Mouse (Mus musculus) heart, embryonic 15.5 days (tissue): ENCODE data around the gene Stx8. TPM values are rescaled to one million over a fixed set of nuclear protein-coding genes. Genes with fewer than 3 reads are reported as not detected.

ENCODE experiments used
- ATAC-seq: fragments of 200-750 bp; cut with Nextera tagmentation; replicated peaks from 2 replicates; pipeline ENCODE4 v1.8.0; 2017; ENCODE audit warnings: low read depth, moderate TSS enrichment; ENCODE audit not compliant: insufficient number of reproducible peaks, insufficient read depth, low FRiP score
- H3K27ac ChIP-seq: fragments of 300-500 bp; sonication (generic); 2 replicates; pipeline ENCODE4 v1.5.1; 2015; ENCODE audit warnings: mild to moderate bottlenecking, inconsistent platforms
- H3K27me3 ChIP-seq: fragments of 300-500 bp; sonication (generic); 2 replicates; pipeline ENCODE4 v1.6.1; 2015; ENCODE audit warnings: inconsistent platforms
- H3K36me3 ChIP-seq: fragments of 300-500 bp; sonication (generic); 2 replicates; pipeline ENCODE4 v1.6.1; 2015; ENCODE audit warnings: mild to moderate bottlenecking, inconsistent platforms
- H3K4me1 ChIP-seq: fragments of 300-500 bp; sonication (generic); replicated peaks from 2 replicates; pipeline ENCODE4 v1.6.1; 2015; ENCODE audit warnings: inconsistent platforms
- H3K4me2 ChIP-seq: fragments of 300-500 bp; sonication (generic); 2 replicates; pipeline ENCODE4 v1.6.1; 2015; ENCODE audit warnings: inconsistent platforms, mild to moderate bottlenecking, moderate library complexity
- H3K4me3 ChIP-seq: fragments of 300-500 bp; sonication (generic); 2 replicates; pipeline ENCODE4 v1.5.1; 2015; ENCODE audit warnings: mild to moderate bottlenecking, inconsistent platforms
- H3K9ac ChIP-seq: fragments of 300-500 bp; sonication (generic); 2 replicates; pipeline ENCODE4 v1.6.1; 2015; ENCODE audit warnings: mild to moderate bottlenecking, inconsistent platforms
- H3K9me3 ChIP-seq: fragments of 300-500 bp; sonication (generic); replicated peaks from 2 replicates; pipeline ENCODE4 v1.6.1; 2016; ENCODE audit warnings: inconsistent platforms
- WGBS: fragments of 180-500 bp; shearing (Covaris S2); methylation state at CpG from one replicate; pipeline ENCODE4 v1.1.7; 2015; ENCODE audit warnings: mixed read lengths; 5-methylcytosine and 5-hydroxymethylcytosine counted together
- polyA plus RNA-seq: library from polyadenylated mRNA; unstranded; fragments of >200 nt; fragmentation: Nextera tagmentation; extraction: Ambion mirVana; gene quantifications from 2 replicates; pipeline ENCODE4 v1.2.1, GENCODE M21; 2015

The Stx8 gene
- polyA plus RNA-seq, 1 experiment from 2014 or later, result 61.7 TPM

DNA sequence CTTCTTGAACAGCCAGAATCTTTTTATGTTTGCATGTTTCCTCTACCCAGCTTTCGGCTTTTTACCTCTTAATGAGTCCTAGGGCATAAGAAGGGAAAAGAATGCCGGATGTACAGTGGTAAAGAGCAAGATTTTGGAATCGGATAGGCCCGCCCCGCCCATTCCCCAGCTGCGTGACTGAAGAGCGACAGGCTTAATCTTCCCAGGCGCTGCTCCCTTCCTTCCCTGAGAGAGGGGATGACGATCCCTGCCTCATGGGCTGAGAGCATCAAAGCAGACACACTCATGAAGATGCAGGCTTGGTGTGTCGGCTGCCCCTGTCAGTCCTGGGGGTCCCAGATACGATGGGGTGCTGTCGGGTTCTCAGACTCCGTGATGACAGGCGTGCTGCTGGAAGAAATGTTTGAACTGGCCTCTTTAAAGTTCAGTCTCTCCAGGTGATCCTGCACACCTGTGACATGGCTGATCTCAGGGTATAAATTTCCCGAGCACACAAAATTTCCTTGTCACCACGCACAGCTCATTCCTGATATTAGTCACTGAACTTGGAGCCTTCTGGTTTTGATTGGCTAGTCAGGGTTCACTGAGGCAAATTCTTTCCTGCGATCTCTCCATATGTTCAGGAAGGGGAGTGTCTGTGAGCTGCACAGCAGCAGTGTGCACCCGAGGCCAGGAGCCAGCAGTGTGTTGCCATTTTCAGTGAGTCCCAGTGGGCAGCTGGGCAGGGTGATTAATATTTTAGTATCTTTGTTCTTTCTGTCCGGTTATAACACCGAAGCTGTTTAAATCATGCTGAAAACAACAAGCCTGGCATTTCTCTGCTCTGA, 70.4 kb downstream of the Stx8 start:
- ATAC-seq, result no peak
- no peak overlapping the region for H3K27ac ChIP-seq
- H3K36me3 ChIP-seq, result no peaks in the 10 kb centered on the region
- no peaks in the 10 kb centered on the region for H3K27me3 ChIP-seq
- no peak overlapping the region for H3K4me3 ChIP-seq
- no peaks in the 10 kb centered on the region; the same call in 1 of the 2 replicates for H3K4me1 ChIP-seq
- no peak overlapping the region for H3K4me2 ChIP-seq
- 69% methylated on average over 20 of the region's 20 CpGs for WGBS
- no peak overlapping the region for H3K9ac ChIP-seq
- H3K9me3 ChIP-seq, result no peaks in the 10 kb centered on the region

DNA sequence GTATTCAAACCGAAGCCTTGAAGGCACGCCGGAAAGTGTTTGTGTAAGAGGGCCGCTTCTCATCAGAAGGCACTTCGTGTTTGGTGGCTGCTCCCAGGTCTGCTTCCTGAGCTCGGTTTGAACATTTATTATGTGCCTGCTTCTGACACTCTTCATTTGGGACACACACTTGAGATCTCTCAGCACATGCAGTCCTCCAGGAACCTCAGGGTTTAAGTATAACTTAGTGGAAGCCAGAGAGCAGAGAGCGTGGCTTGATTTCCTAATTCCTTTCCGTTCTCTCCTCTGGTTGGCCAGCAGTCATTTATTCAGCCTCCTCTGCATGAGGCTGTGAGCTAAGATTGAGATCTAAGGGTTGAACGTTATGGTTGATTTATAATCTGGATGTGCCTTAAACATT, 71.1 kb downstream of the Stx8 start:
- ATAC-seq, result no peak

DNA sequence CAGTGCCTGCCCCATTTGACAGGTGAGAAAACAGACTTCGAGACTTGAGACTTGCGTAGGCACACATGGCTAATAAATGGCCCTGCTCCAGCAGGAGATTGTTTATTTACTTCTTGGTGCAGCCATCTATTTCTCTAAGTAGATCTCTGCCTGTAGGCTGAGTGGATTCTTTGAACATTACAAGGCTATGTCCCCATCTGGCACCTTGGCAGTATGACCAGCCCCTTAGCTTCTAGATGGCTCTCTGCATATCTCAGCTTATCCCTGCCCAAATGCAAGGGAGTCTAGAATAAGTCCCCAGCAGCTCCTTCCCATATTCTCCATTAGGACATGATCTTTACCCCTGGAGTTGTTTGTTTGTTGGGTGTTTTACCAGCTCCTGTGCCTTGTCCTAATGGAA, 72.1 kb downstream of the Stx8 start:
- Histone ChIP-seq H3K9me3 (no peaks in the 10 kb centered on the region), H3K27me3 (no peaks in the 10 kb centered on the region), H3K36me3 (no peaks in the 10 kb centered on the region), H3K4me2 (no peak overlapping the region), H3K4me1 (no peaks in the 10 kb centered on the region; the same call in 1 of the 2 replicates), H3K4me3 (no peak overlapping the region), H3K27ac (no peak overlapping the region), H3K9ac (no peak overlapping the region)
- no peak for ATAC-seq
- WGBS, result 82% methylated on average over 2 of the region's 2 CpGs

More for the DNA sequence above, 71.1 kb downstream of the Stx8 start:
- Histone ChIP-seq H3K4me3 (no peak overlapping the region), H3K9me3 (no peaks in the 10 kb centered on the region), H3K36me3 (no peaks in the 10 kb centered on the region), H3K9ac (no peak overlapping the region), H3K27me3 (no peaks in the 10 kb centered on the region), H3K4me1 (no peaks in the 10 kb centered on the region; the same call in 1 of the 2 replicates), H3K27ac (no peak overlapping the region), H3K4me2 (no peak overlapping the region)
- WGBS, result 71% methylated on average over 9 of the region's 9 CpGs

DNA sequence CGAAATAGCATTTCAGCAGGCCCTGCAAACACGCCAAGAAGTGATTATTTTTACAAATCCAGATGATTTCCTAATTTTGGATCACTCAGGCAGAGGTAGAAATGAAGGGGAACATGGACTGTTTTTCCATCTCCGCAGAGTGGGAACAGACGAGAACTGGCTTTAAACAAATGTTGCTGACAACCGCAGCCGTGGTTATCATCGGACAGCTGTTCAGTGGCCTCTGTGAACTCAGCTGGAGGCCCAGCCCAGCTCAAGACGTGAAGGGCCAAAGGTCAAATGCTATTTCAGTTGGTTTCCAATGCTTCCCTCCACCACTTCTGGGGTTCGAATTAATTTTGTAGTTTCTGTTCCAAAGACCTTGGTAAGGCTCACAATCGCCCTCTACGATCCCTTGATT, 78.2 kb downstream of the Stx8 start:
- H3K4me3 ChIP-seq, result no peak overlapping the region
- peaks cover 7% of the 10 kb centered on the region; the same call in 1 of the 2 replicates for H3K4me1 ChIP-seq
- 42% methylated on average over 11 of the region's 11 CpGs for WGBS
- no peak overlapping the region for H3K4me2 ChIP-seq
- no peak overlapping the region for H3K27ac ChIP-seq
- no peak for ATAC-seq
- no peaks in the 10 kb centered on the region for H3K36me3 ChIP-seq
- H3K9ac ChIP-seq, result no peak overlapping the region
- no peaks in the 10 kb centered on the region for H3K27me3 ChIP-seq
- H3K9me3 ChIP-seq, result no peaks in the 10 kb centered on the region

DNA sequence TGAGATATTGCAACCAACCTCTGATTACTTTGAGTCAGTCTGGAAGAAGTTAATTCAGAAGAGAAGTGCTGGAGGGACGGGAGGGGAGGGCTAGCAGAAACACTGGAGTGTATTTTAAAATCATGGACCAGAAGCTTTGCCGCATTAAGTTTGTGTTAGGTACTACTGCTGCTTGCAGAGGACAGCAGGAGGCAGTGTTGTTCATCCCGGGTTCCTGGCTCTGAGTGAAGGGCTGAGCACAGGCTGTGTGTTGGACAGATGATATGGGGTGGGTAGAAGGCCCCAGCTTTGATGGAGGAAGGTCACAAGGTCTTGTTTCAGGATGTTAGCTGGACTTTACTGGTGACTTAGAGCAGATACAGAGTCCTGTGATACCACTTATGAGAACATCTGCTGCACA, 80.9 kb downstream of the Stx8 start:
- Histone ChIP-seq H3K4me1 (peaks cover 7% of the 10 kb centered on the region; the same call in 1 of the 2 replicates), H3K9me3 (no peaks in the 10 kb centered on the region), H3K36me3 (no peaks in the 10 kb centered on the region), H3K4me2 (no peak overlapping the region), H3K27me3 (no peaks in the 10 kb centered on the region), H3K9ac (no peak overlapping the region), H3K4me3 (no peak overlapping the region), H3K27ac (no peak overlapping the region)
- 56% methylated on average over 3 of the region's 3 CpGs for WGBS
- no peak for ATAC-seq

DNA sequence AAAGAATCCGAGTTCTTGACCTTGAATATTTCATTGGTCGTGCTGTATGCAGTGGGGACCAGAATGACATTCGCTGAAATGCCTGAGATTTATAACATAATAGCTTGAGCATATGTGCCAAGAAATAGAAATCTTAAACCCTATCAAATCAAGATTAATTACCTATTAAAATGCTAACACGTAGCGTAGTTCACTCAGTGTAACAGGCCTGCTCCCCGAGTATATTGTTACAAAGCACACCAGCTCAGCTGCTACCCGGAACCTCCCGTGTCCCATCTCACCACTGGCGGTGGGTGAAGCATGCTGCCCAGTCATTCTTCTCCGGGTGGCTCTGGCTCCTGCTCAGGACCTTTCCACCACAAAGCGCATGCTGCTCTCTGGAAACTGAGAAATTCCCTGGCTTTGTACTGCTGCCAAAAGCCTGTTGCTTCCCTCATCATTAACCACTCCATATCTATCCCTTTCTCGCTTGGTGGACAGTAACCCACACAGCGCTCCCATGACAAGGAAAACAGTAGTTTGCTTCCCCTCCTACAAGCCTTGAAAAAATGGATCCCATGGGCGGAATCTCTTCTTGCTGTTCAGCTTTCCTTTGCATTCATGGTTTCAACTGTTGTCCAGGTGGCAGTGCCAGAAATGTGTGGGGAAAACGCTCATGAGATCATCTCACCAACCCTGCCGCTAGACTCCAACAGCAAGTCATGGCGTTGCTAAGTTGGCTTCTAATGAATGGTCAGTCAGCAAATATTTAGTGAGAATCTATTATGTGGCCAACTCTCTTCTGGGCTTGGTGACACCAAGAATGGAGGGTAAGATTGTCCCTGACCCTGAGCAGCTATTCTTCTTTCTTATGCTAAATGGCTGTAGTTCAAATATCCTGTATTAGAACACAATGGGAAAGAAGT, 83.5 kb downstream of the Stx8 start:
- ATAC-seq, result no peak
- Histone ChIP-seq H3K4me2 (no peak overlapping the region), H3K4me3 (no peak overlapping the region), H3K27me3 (no peaks in the 10 kb centered on the region), H3K9ac (no peak overlapping the region), H3K36me3 (no peaks in the 10 kb centered on the region), H3K4me1 (0 out of 2 replicates have a peak, but pooled peaks cover 2% of the 10 kb centered on the region), H3K9me3 (no peaks in the 10 kb centered on the region), H3K27ac (no peak overlapping the region)
- 75% methylated on average over 17 of the region's 17 CpGs for WGBS

DNA sequence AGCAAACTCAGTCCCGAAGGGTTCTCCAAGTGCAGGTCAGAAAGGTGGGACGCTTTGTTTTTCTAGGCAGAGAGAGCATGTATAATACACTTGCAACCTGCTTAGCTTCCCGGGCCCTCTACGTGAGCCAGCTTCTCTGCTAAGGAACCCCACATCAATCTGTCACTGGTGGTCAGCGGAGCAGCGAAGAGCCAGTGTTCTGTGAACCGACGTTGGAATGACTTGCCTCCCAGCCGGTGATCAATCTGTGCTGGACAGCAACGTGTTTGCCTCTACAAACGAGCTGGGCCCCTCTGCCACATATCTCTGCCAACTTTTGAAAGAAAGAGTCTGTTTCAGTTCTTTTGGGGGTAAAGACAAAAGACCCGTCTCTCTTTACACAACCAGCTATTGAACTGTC, 84.7 kb downstream of the Stx8 start:
- H3K36me3 ChIP-seq, result no peaks in the 10 kb centered on the region
- H3K4me2 ChIP-seq, result no peak overlapping the region
- no peak overlapping the region for H3K4me3 ChIP-seq
- H3K9ac ChIP-seq, result no peak overlapping the region
- ATAC-seq, result no peak
- no peaks in the 10 kb centered on the region for H3K27me3 ChIP-seq
- no peaks in the 10 kb centered on the region for H3K4me1 ChIP-seq
- no peaks in the 10 kb centered on the region for H3K9me3 ChIP-seq
- H3K27ac ChIP-seq, result no peak overlapping the region
- 58% methylated on average over 12 of the region's 12 CpGs for WGBS

DNA sequence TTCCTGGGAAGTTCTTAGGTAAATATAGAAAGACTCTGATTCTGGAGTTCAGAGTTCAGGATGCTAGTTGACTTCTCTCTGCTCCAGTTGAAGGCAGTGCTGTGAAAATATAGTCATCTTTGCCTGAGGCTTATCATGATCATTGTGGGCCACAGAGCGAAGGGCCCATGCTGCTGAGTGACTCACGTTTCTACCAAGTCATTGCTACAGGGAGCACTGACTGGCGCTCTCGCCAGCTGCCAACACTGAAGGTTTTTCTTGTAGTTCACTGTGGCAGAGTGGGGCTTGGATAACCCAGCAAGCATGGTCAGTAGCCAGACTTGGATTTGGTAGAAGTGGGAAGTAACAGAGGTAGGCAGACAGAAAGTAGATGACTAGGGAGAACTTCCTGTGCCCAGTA, 85.3 kb downstream of the Stx8 start:
- Histone ChIP-seq H3K4me1 (no peaks in the 10 kb centered on the region), H3K27me3 (no peaks in the 10 kb centered on the region), H3K27ac (no peak overlapping the region), H3K9me3 (no peaks in the 10 kb centered on the region), H3K9ac (no peak overlapping the region), H3K4me2 (no peak overlapping the region), H3K36me3 (no peaks in the 10 kb centered on the region), H3K4me3 (no peak overlapping the region)
- ATAC-seq, result no peak
- 86% methylated on average over 4 of the region's 4 CpGs for WGBS

DNA sequence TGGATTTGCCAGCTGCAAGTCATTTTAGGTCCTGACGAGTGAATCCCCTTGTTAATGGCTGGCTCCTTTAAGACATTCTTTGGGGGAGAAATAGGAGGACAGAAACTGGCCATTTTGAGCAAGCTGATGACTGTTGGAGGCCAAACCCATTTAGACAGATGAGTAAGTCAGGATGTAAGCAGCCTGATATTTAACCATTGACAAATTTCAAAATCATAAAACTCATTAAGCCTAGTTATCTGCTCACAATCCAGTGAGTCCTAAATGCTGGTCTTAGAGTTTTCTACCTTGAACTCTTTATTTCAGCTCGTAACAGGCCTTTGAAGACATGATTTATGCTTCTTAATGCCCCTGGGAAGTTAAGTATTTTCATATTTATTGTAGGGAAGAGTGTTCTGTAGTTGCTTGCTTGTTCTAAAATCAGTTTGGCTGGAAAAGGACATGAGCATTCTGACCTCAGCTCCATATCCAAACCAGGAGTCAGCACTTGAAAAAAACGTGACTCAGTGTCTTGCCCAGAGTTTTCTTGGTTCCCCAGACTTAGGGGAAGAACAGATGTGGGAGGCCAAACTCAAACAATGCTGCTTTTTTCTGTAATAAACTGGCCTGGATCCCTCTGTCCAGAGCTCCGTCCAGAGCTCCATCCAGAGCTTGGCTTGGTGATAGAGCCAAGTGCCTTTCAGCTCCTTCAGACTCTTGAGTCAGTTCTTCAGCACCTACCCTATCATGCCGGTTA, 92.6 kb downstream of the Stx8 start:
- Histone ChIP-seq H3K4me3 (no peak overlapping the region), H3K9ac (no peak overlapping the region), H3K4me2 (no peak overlapping the region), H3K27me3 (no peaks in the 10 kb centered on the region), H3K4me1 (no peaks in the 10 kb centered on the region), H3K9me3 (no peaks in the 10 kb centered on the region), H3K27ac (no peak overlapping the region), H3K36me3 (no peaks in the 10 kb centered on the region)
- WGBS, result 50% methylated on average over 5 of the region's 5 CpGs
- no peak for ATAC-seq

DNA sequence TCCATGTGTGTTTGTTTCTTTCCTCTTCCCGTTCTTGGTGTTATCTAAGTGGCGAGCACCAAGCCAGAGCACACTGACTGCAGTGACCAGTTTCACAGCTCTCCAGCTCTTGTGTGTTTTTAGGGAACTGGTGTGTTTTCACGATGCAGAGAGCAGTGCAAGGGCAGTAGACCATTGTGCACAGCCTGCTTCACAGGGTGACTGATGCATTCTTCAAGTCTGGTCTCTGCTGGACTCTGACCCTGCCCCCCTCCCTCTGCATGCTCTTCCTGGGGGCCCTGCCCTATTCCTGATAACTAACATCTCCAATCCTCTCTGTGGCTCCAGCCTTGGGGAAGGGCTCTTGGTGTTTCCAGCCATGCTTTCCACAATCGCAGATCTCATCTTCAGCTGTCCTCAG, 94.7 kb downstream of the Stx8 start:
- H3K27ac ChIP-seq, result no peak overlapping the region
- no peaks in the 10 kb centered on the region for H3K27me3 ChIP-seq
- no peaks in the 10 kb centered on the region for H3K4me1 ChIP-seq
- ATAC-seq, result no peak
- H3K9ac ChIP-seq, result no peak overlapping the region
- H3K9me3 ChIP-seq, result no peaks in the 10 kb centered on the region
- no peak overlapping the region for H3K4me2 ChIP-seq
- H3K36me3 ChIP-seq, result no peaks in the 10 kb centered on the region
- H3K4me3 ChIP-seq, result no peak overlapping the region
- WGBS, result 43% methylated on average over 4 of the region's 4 CpGs

DNA sequence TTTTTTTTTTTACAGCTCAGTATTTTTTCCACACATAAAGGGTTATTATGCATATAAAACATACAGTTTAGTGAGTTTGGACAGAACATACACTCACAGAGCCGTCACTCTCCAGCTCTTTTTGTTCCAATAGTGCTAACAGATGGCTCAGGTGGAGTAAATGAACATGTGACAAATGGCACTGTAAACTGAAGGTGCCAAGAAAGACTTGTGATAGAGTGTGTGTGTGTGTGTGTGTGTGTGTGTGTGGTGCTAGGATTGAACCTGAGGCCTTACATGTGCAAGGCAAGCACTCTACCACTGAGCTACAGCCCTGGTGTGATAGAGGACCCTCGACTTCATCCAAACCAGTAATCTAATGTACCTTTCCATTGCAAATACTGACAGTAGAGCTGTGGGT, 96.1 kb downstream of the Stx8 start:
- Histone ChIP-seq H3K4me3 (no peak overlapping the region), H3K4me2 (no peak overlapping the region), H3K9me3 (no peaks in the 10 kb centered on the region), H3K27ac (no peak overlapping the region), H3K36me3 (no peaks in the 10 kb centered on the region), H3K4me1 (no peaks in the 10 kb centered on the region), H3K27me3 (no peaks in the 10 kb centered on the region), H3K9ac (no peak overlapping the region)
- ATAC-seq, result no peak
- WGBS, result 83% methylated on average over 2 of the region's 2 CpGs
